Mouse (Mus musculus) G1E (cell line): ENCODE results near the gene Mycbpap.

Experiments
- CTCF ChIP-seq: IDR thresholded peaks from 2 replicates; pipeline ENCODE4 v1.5.1; 2012; ENCODE audit warnings: low read depth, low read length, inconsistent platforms, mixed read lengths
- GATA1 ChIP-seq: IDR thresholded peaks from 2 replicates; pipeline ENCODE4 v1.6.1; 2012; ENCODE audit warnings: borderline replicate concordance, low read length, inconsistent platforms, mixed read lengths
- GATA2 ChIP-seq: IDR thresholded peaks from 2 replicates; pipeline ENCODE4 v1.6.1; 2012; ENCODE audit warnings: low read depth, low read length, inconsistent platforms, borderline replicate concordance
- POLR2AphosphoS5 ChIP-seq: IDR thresholded peaks from 2 replicates; pipeline ENCODE4 v1.6.1; 2012; ENCODE audit warnings: low read depth, low read length, inconsistent platforms; ENCODE audit not compliant: insufficient replicate concordance

DNA sequence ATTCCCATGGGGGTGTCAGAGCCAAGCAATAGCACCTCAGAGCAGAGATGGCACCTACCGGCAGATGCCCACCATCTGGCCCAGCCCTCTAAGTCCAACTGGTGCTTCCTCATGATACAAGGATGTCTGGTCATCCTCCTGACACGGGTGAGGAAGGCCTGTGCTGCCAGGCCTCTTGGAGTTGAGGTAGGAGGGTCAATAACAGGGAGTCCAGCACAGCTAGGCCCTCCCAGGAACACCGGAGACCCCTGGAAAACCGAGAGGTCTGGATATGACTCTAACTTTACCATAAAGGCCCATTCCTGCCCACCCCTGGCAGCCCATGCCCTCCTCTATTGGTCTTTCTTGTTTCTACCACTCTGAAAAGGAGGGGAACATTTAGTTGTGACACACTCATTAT, 20.9 kb upstream of the Mycbpap start:
- TF ChIP-seq CTCF (no peak), GATA1 (no peak), POLR2AphosphoS5 (no peak), GATA2 (no peak)
